Mouse (Mus musculus): ENCODE results near the gene Ccl22. TPM values are rescaled to one million over a fixed set of nuclear protein-coding genes. Genes with fewer than 3 reads are reported as not detected.

The Ccl22 gene
- polyA plus RNA-seq, 1 experiment = 0.22 TPM

Other genes with a start within 250 kb of the Ccl22 start
- gene Cpne2, start 212.6 kb upstream of the Ccl22 start, polyA plus RNA-seq (2012; rRNA removed) = 49.0 and 49.3 TPM in 2 replicates
- 17.9 and 18.6 TPM in 2 replicates for gene Rspry1, start 143.7 kb upstream of the Ccl22 start, polyA plus RNA-seq (2012; rRNA removed)
- 54.5 and 63.2 TPM in 2 replicates for gene Fam192a, start 143.6 kb upstream of the Ccl22 start, polyA plus RNA-seq (2012; rRNA removed)
- gene Arl2bp, start 79.0 kb upstream of the Ccl22 start, polyA plus RNA-seq (2012; rRNA removed) = 233 and 264 TPM in 2 replicates
- 89.0 TPM in 2 replicates for gene Pllp, start 49.3 kb upstream of the Ccl22 start, polyA plus RNA-seq (2012; rRNA removed)
- 470 and 510 TPM in 2 replicates for gene Cx3cl1, start 26.4 kb downstream of the Ccl22 start, polyA plus RNA-seq (2012; rRNA removed)
- 2.2 and 3.1 TPM in 2 replicates for gene Ccl17, start 64.9 kb downstream of the Ccl22 start, polyA plus RNA-seq (2012; rRNA removed)
- 94.0 and 109 TPM in 2 replicates for gene Coq9, start 92.7 kb downstream of the Ccl22 start, polyA plus RNA-seq (2012; rRNA removed)
- 40.5 and 44.8 TPM in 2 replicates for gene Ciapin1, start 92.8 kb downstream of the Ccl22 start, polyA plus RNA-seq (2012; rRNA removed)
- gene Polr2c, start 111.9 kb downstream of the Ccl22 start, polyA plus RNA-seq (2012; rRNA removed) = 99.6 and 111 TPM in 2 replicates
- 19.4 and 21.0 TPM in 2 replicates for gene Dok4, start 130.7 kb downstream of the Ccl22 start, polyA plus RNA-seq (2012; rRNA removed)
- 2.9 and 3.1 TPM in 2 replicates for gene Ccdc102a, start 172.5 kb downstream of the Ccl22 start, polyA plus RNA-seq (2012; rRNA removed)
- gene Adgrg5, start 178.1 kb downstream of the Ccl22 start, polyA plus RNA-seq (2012; rRNA removed) = 0.04 and 0.06 TPM in 2 replicates
- gene Adgrg1, start 229.2 kb downstream of the Ccl22 start, polyA plus RNA-seq (2012; rRNA removed) = 127 and 147 TPM in 2 replicates